Mouse (Mus musculus) G1E (cell line): ENCODE data around the gene Tspo. TPM values are rescaled to one million over a fixed set of nuclear protein-coding genes. Genes with fewer than 3 reads are reported as not detected.

Experiments
- ATAC-seq: 2 replicates; pipeline ENCODE4 v1.8.0; 2016; ENCODE audit warnings: mild to moderate bottlenecking; ENCODE audit not compliant: insufficient number of reproducible peaks, poor library complexity, low FRiP score, severe bottlenecking; ENCODE audit errors: extremely low read depth
- DNase-seq: peaks from one replicate; pipeline ENCODE4 v3.0.0; 2012; ENCODE audit warnings: low spot score
- H3K27me3 ChIP-seq: 2 replicates; pipeline ENCODE4 v1.6.1; 2012; ENCODE audit warnings: mild to moderate bottlenecking, low read length, inconsistent platforms; ENCODE audit not compliant: insufficient read depth
- H3K36me3 ChIP-seq: replicated peaks from 2 replicates; pipeline ENCODE3; 2012; ENCODE audit warnings: mild to moderate bottlenecking, inconsistent platforms
- H3K4me1 ChIP-seq: 2 replicates; pipeline ENCODE4 v1.6.1; 2012; ENCODE audit warnings: low read depth, low read length, inconsistent platforms, mixed read lengths; ENCODE audit not compliant: insufficient read depth
- H3K4me3 ChIP-seq: 2 replicates; pipeline ENCODE4 v1.5.1; 2012; ENCODE audit warnings: low read depth, mild to moderate bottlenecking, inconsistent platforms, low read length, moderate library complexity, mixed read lengths
- H3K9me3 ChIP-seq: replicated peaks from 2 replicates; pipeline ENCODE4 v1.6.1; 2012; ENCODE audit warnings: inconsistent platforms
- CTCF ChIP-seq: IDR thresholded peaks from 2 replicates; pipeline ENCODE4 v1.5.1; 2012; ENCODE audit warnings: low read depth, low read length, inconsistent platforms, mixed read lengths
- GATA1 ChIP-seq: IDR thresholded peaks from 2 replicates; pipeline ENCODE4 v1.6.1; 2012; ENCODE audit warnings: borderline replicate concordance, low read length, inconsistent platforms, mixed read lengths
- GATA2 ChIP-seq: IDR thresholded peaks from 2 replicates; pipeline ENCODE4 v1.6.1; 2012; ENCODE audit warnings: low read depth, low read length, inconsistent platforms, borderline replicate concordance
- POLR2AphosphoS5 ChIP-seq: IDR thresholded peaks from 2 replicates; pipeline ENCODE4 v1.6.1; 2012; ENCODE audit warnings: low read depth, low read length, inconsistent platforms; ENCODE audit not compliant: insufficient replicate concordance
- TAL1 ChIP-seq: conservative IDR thresholded peaks from 2 replicates; pipeline ENCODE4 v1.6.1; 2012; ENCODE audit warnings: low read depth, low read length, inconsistent platforms, mixed read lengths
- polyA plus RNA-seq: library from polyadenylated mRNA; stranded (reverse); fragments of >175 nt; gene quantifications from 2 replicates; pipeline ENCODE4 v1.2.3, GENCODE M21; 2012
- total RNA-seq, 2 experiments: library from RNA; stranded (forward) in 1 of 2; stranded (reverse) in 1 of 2; fragments of 200-1000 nt in 1 of 2; fragments of >200 nt in 1 of 2; fragmentation: Nextera tagmentation in 1 of 2; gene quantifications; 2 replicates each; pipeline ENCODE4 v1.2.3; 2014 to 2017

Gene Tspo
- total and polyA plus RNA-seq, 3 experiments = 31.8 to 108 (median 50.5) TPM

GRCm38 (mm10) chr15:83555161-83555974, 8.0 kb upstream of the Tspo start:
- Histone ChIP-seq H3K4me3 (peak overlapping the region; percentile 87), H3K9me3 (no peaks in the 10 kb centered on the region), H3K4me1 (peaks cover 12% of the 10 kb centered on the region; the same call in 1 of the 2 replicates), H3K27me3 (no peaks in the 10 kb centered on the region), H3K36me3 (peaks cover 33% of the 10 kb centered on the region)
- ATAC-seq = peak; percentile 77; the same call in 1 of the 2 replicates
- peak; percentile 86 for DNase-seq
- TF ChIP-seq GATA1 (no peak), CTCF (no peak), POLR2AphosphoS5 (no peak), GATA2 (no peak), TAL1 (no peak)

- Histone ChIP-seq H3K4me1 (peaks cover 53% of the 10 kb centered on the region), H3K27me3 (no peaks in the 10 kb centered on the region), H3K4me3 (no peak overlapping the region), H3K36me3 (peaks cover 3% of the 10 kb centered on the region), H3K9me3 (no peaks in the 10 kb centered on the region)
- TF ChIP-seq POLR2AphosphoS5 (no peak), CTCF (no peak), GATA2 (no peak), TAL1 (no peak), GATA1 (no peak)
- DNase-seq (no peak), ATAC-seq (no peak)
Observed at GRCm38 (mm10) chr15:83560941-83561477, 2.4 kb upstream of the Tspo start.

- TF ChIP-seq TAL1 (no peak), POLR2AphosphoS5 (no peak), GATA2 (no peak), GATA1 (no peak), CTCF (no peak)
- ATAC-seq = peak; percentile 69
- Histone ChIP-seq H3K9me3 (no peaks in the 10 kb centered on the region), H3K27me3 (no peaks in the 10 kb centered on the region), H3K4me1 (peaks cover 58% of the 10 kb centered on the region), H3K4me3 (peak overlapping the region; percentile 87), H3K36me3 (peaks cover 5% of the 10 kb centered on the region)
- DNase-seq = peak; percentile 48
Observed at GRCm38 (mm10) chr15:83562626-83563270, 644 bp upstream of the Tspo start.

GRCm38 (mm10) chr15:83563857-83564651, 662 bp downstream of the Tspo start:
- no peaks in the 10 kb centered on the region for H3K27me3 ChIP-seq
- no peak for ATAC-seq
- TF ChIP-seq GATA2 (no peak), GATA1 (no peak), POLR2AphosphoS5 (no peak), TAL1 (no peak), CTCF (no peak)
- peak overlapping the region; percentile 87 for H3K4me3 ChIP-seq
- no peaks in the 10 kb centered on the region for H3K9me3 ChIP-seq
- peaks cover 61% of the 10 kb centered on the region for H3K4me1 ChIP-seq
- peaks cover 12% of the 10 kb centered on the region for H3K36me3 ChIP-seq
- DNase-seq = peak; percentile 37

- Histone ChIP-seq H3K4me3 (peak overlapping the region; percentile 53; the same call in 1 of the 2 replicates), H3K36me3 (peaks cover 25% of the 10 kb centered on the region), H3K27me3 (no peaks in the 10 kb centered on the region), H3K9me3 (no peaks in the 10 kb centered on the region), H3K4me1 (peaks cover 74% of the 10 kb centered on the region)
- no peak for TF ChIP-seq GATA1
- TF ChIP-seq POLR2AphosphoS5 = no peak
- no peak for TF ChIP-seq CTCF
- no peak for TF ChIP-seq TAL1
- no peak for TF ChIP-seq GATA2
- DNase-seq = peak; percentile 31
- ATAC-seq = peak; percentile 64
Observed at GRCm38 (mm10) chr15:83565434-83565833, 2.0 kb downstream of the Tspo start.

GRCm38 (mm10) chr15:83566006-83566405, 2.6 kb downstream of the Tspo start:
- Histone ChIP-seq H3K9me3 (no peaks in the 10 kb centered on the region), H3K4me3 (no peak overlapping the region; the same call in 1 of the 2 replicates), H3K27me3 (no peaks in the 10 kb centered on the region), H3K4me1 (peaks cover 77% of the 10 kb centered on the region), H3K36me3 (peaks cover 30% of the 10 kb centered on the region)
- no peak for TF ChIP-seq POLR2AphosphoS5
- no peak for TF ChIP-seq CTCF
- TF ChIP-seq GATA1 = no peak
- TF ChIP-seq TAL1 = no peak
- no peak for TF ChIP-seq GATA2
- DNase-seq (no peak), ATAC-seq (no peak)
